Mouse (Mus musculus): ENCODE data around the gene Chd6. TPM values are rescaled to one million over a fixed set of nuclear protein-coding genes. Genes with fewer than 3 reads are reported as not detected.

Chd6 gene
- total RNA-seq, 2 experiments from 2014 or later = 64.1 to 65.6 TPM

GRCm38 (mm10) chr2:160905301-160905700 lies 203.6 kb downstream of the Chd6 start:
- intact Hi-C loops (cut with DNase I) = no loop called here
- no peak for DNase-seq (ENCODE audit: low spot score)

- intact Hi-C loops (cut with DNase I) = no loop called here
- DNase-seq (ENCODE audit: low spot score) = no peak
Observed at GRCm38 (mm10) chr2:160901656-160902412, 207.0 kb downstream of the Chd6 start.

Other genes starting within 250 kb of the Chd6 start
- gene Zhx3, start 236.1 kb downstream of the Chd6 start, total RNA-seq (2021) = 10 to 100 TPM; 37.5 to 43.6 TPM
- gene Lpin3, start 228.4 kb downstream of the Chd6 start, total RNA-seq (2021) = 1 to 10 TPM; 3.7 to 5.1 TPM
- gene Emilin3, start 196.7 kb downstream of the Chd6 start, total RNA-seq (2021) = 1 to 10 TPM; 2.8 to 4.4 TPM

Measured in heart, postnatal 25 days (tissue).